Mouse (Mus musculus): ENCODE measurements around the gene Oas1e. TPM values are rescaled to one million over a fixed set of nuclear protein-coding genes. Genes with fewer than 3 reads are reported as not detected.
"Not testable (repeated sequence)": the region's sequence is repeated elsewhere in the genome, so short reads cannot be mapped to it uniquely, and the experiment has no call there.

Gene Oas1e
- total and polyA plus RNA-seq, 3 experiments = not detected

DNA sequence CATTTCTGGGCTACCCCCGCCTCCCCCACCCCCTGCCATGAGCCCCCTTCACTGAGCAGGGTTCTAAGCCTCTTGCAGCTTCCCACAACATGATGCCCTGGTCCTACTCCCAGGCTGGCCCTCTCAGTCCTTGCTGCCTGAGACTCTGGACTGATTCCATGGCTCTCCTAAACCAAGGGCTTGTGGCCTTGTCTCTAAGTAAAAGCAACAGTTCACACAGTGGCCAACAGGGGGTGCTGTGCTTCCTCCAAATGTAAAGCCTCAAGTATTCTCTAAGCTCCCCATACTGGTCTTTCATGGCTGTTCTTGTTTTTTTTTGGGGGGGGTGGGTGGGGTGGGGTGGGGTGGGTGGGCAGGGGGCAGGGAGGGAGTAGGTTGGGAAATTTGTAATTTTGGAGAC is 11.1 kb upstream of the Oas1e start:
- Histone ChIP-seq H3K27ac (ENCODE audit: control insufficient read depth, low read depth, low read length) (no peak overlapping the region), H3K27me3 (ENCODE audit: control insufficient read depth in 1 of 2, insufficient read depth in 2 of 2, low read length in 2 of 2) (no peaks in the 10 kb centered on the region), H3K4me1 (ENCODE audit: control insufficient read depth in 1 of 2, insufficient read depth in 2 of 2, low read length in 2 of 2) (0 out of 4 replicates have a peak, but pooled peaks cover 0 to under 1% of the 10 kb centered on the region in 2 experiments), H3K79me2 (ENCODE audit: control insufficient read depth, insufficient read depth, low read length, poor library complexity) (no peaks in the 10 kb centered on the region), H3K36me3 (ENCODE audit: control insufficient read depth in 1 of 2, insufficient read depth in 2 of 2, low read length in 2 of 2) (no peaks in the 10 kb centered on the region), H3K9me3 (replicated peaks; ENCODE audit: insufficient read depth, low read length) (no peaks in the 10 kb centered on the region), H3K4me3 (ENCODE audit: control insufficient read depth in 1 of 2, insufficient read depth in 1 of 2, low read depth in 2 of 2, low read length in 2 of 2) (no peak overlapping the region), H3K9ac (ENCODE audit: control insufficient read depth, low read depth, low read length, poor library complexity, severe bottlenecking) (no peak overlapping the region)
- peak; percentile 80 for DNase-seq (ENCODE audit: low read depth, low spot score)
- TF ChIP-seq CTCF (IDR thresholded peaks at IDR 0.05 in 2 of 3, conservative IDR thresholded peaks at IDR 0.05 in 1 of 3; ENCODE audit: control insufficient read depth in 1 of 3, insufficient read depth in 1 of 3, low read depth in 2 of 3, low read length in 3 of 3, poor library complexity in 1 of 3, severe bottlenecking in 1 of 3) (peak; percentile 66 to 71 (median 69)), SMC3 (IDR thresholded peaks at IDR 0.05; ENCODE audit: low read depth, low read length) (peak; percentile 43), HCFC1 (IDR thresholded peaks at IDR 0.05; ENCODE audit: low read depth, low read length) (no peak), RAD21 (IDR thresholded peaks at IDR 0.05; ENCODE audit: low read depth, low read length) (peak; percentile 53)

DNA sequence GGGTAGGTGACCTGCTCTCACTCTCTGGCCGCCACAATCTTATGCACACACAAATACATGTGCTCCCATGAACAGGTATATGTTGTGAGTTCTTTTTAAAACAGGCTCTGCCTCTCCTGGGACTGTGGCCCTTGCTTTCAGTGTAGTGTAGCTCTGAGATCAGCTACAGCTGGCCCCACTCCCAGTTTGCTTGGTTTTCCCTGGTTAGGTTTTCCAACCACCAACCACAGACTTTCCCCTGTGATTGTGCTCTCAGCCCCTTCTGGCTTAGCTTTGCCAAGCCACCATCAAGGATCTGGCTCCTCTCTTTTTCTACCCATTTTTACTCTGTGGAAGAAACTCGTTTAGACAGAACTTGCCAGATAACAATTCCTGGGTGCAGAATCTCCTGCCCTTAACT is 8.3 kb upstream of the Oas1e start:
- TF ChIP-seq MAFK (IDR thresholded peaks at IDR 0.05; ENCODE audit: borderline replicate concordance, low read depth, low read length) (no peak), MYB (IDR thresholded peaks at IDR 0.05; ENCODE audit: low read depth, low read length) (no peak), ELF1 (IDR thresholded peaks at IDR 0.05; ENCODE audit: low read depth, low read length) (no peak), MYC (IDR thresholded peaks at IDR 0.05; ENCODE audit: low read depth, low read length) (no peak), ZC3H11A (IDR thresholded peaks at IDR 0.05; ENCODE audit: low read depth, low read length) (no peak), ZNF384 (IDR thresholded peaks at IDR 0.05; ENCODE audit: low read depth, low read length) (no peak), USF2 (IDR thresholded peaks at IDR 0.05; ENCODE audit: borderline replicate concordance in 1 of 2, insufficient read depth in 1 of 2, low read depth in 1 of 2, low read length in 2 of 2) (no peak), ZMIZ1 (IDR thresholded peaks at IDR 0.05; ENCODE audit: low read depth, low read length) (no peak), MXI1 (IDR thresholded peaks at IDR 0.05; ENCODE audit: low read depth, low read length) (no peak), POLR2A (IDR thresholded peaks at IDR 0.05; ENCODE audit: control insufficient read depth in 1 of 2, insufficient read depth in 1 of 2, low read depth in 1 of 2, low read length in 2 of 2, poor library complexity in 1 of 2) (no peak), USF1 (IDR thresholded peaks at IDR 0.05; ENCODE audit: low read depth, low read length) (no peak), MEF2A (IDR thresholded peaks at IDR 0.05; ENCODE audit: extremely low read depth, insufficient replicate concordance, low read depth, low read length, poor library complexity, severe bottlenecking) (no peak), TAL1 (IDR thresholded peaks at IDR 0.05; ENCODE audit: low read length) (no peak), NRF1 (IDR thresholded peaks at IDR 0.05; ENCODE audit: insufficient read depth, low read depth, low read length, poor library complexity, severe bottlenecking) (no peak), KAT2A (conservative IDR thresholded peaks at IDR 0.05; ENCODE audit: low read depth, low read length) (no peak), ETS1 (IDR thresholded peaks at IDR 0.05; ENCODE audit: low read depth, low read length) (no peak), JUND (IDR thresholded peaks at IDR 0.05; ENCODE audit: low read depth, low read length) (no peak), MAZ (IDR thresholded peaks at IDR 0.05; ENCODE audit: low read depth, low read length) (no peak)
- Histone ChIP-seq H3K4me3 (ENCODE audit: control insufficient read depth in 1 of 2, insufficient read depth in 1 of 2, low read depth in 2 of 2, low read length in 2 of 2) (no peak overlapping the region), H3K27ac (ENCODE audit: control insufficient read depth, low read depth, low read length) (no peak overlapping the region), H3K36me3 (ENCODE audit: control insufficient read depth in 1 of 2, insufficient read depth in 2 of 2, low read length in 2 of 2) (no peaks in the 10 kb centered on the region), H3K4me1 (ENCODE audit: control insufficient read depth in 1 of 2, insufficient read depth in 2 of 2, low read length in 2 of 2) (no peaks in the 10 kb centered on the region), H3K9ac (ENCODE audit: control insufficient read depth, low read depth, low read length, poor library complexity, severe bottlenecking) (no peak overlapping the region), H3K79me2 (ENCODE audit: control insufficient read depth, insufficient read depth, low read length, poor library complexity) (no peaks in the 10 kb centered on the region), H3K27me3 (ENCODE audit: control insufficient read depth in 1 of 2, insufficient read depth in 2 of 2, low read length in 2 of 2) (no peaks in the 10 kb centered on the region), H3K9me3 (replicated peaks; ENCODE audit: insufficient read depth, low read length) (no peaks in the 10 kb centered on the region)
- DNase-seq (ENCODE audit: low read depth, low spot score) = no peak

DNA sequence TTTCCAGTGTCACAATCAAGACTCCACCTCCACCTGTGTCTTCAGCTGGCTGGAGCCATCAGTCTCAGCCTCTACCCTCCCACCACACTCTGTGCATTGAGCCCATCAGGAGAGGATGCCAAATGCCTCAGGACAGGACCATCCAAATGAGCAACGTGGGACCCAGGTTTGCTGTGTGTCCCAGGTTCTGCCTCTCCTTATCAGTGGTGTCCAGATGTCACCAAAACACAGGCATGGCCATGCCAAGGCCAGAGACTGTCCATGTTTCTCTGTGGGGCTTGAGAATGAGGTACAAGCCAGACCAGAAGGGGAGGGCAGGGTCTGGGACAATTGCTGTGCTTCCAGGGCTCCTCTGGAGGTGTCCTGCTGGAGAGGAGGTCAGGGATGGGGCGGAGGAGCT is 3.6 kb upstream of the Oas1e start:
- H3K9ac ChIP-seq (ENCODE audit: control insufficient read depth, low read depth, low read length, poor library complexity, severe bottlenecking); H3K79me2 ChIP-seq (ENCODE audit: control insufficient read depth, insufficient read depth, low read length, poor library complexity); H3K9me3 ChIP-seq (replicated peaks; ENCODE audit: insufficient read depth, low read length); H3K4me1 ChIP-seq (ENCODE audit: control insufficient read depth in 1 of 2, insufficient read depth in 2 of 2, low read length in 2 of 2); DNase-seq (ENCODE audit: low read depth, low spot score); H3K4me3 ChIP-seq (ENCODE audit: control insufficient read depth in 1 of 2, insufficient read depth in 1 of 2, low read depth in 2 of 2, low read length in 2 of 2); H3K27me3 ChIP-seq (ENCODE audit: control insufficient read depth in 1 of 2, insufficient read depth in 2 of 2, low read length in 2 of 2); H3K36me3 ChIP-seq (ENCODE audit: control insufficient read depth in 1 of 2, insufficient read depth in 2 of 2, low read length in 2 of 2); H3K27ac ChIP-seq (ENCODE audit: control insufficient read depth, low read depth, low read length): not testable (repeated sequence)
